Mouse (Mus musculus) E14TG2a.4 (cell line): Measurements from ENCODE around the gene Cib4.

Experiments used
- H3K27me3 ChIP-seq: 2 replicates; pipeline ENCODE4 v1.6.1; 2014; ENCODE audit warnings: low read length, control low read depth; ENCODE audit not compliant: insufficient read depth
- H3K36me3 ChIP-seq: 2 replicates; pipeline ENCODE4 v1.6.1; 2014; ENCODE audit warnings: low read length, control low read depth; ENCODE audit not compliant: insufficient read depth
- H3K4me1 ChIP-seq: replicated peaks from 2 replicates; pipeline ENCODE4 v1.6.1; 2014; ENCODE audit warnings: low read depth, low read length, control low read depth
- H3K4me3 ChIP-seq: replicated peaks from 2 replicates; pipeline ENCODE4 v1.5.1; 2014; ENCODE audit warnings: mild to moderate bottlenecking, low read length
- H3K9me3 ChIP-seq: 2 replicates; pipeline ENCODE4 v1.6.1; 2014; ENCODE audit warnings: low read length, control low read depth
- CTCF ChIP-seq: conservative IDR thresholded peaks from 2 replicates; pipeline ENCODE4 v1.5.1; 2014; ENCODE audit warnings: low read length
- NANOG ChIP-seq: IDR thresholded peaks from 2 replicates; pipeline ENCODE4 v1.6.1; 2014; ENCODE audit warnings: borderline replicate concordance, low read length, mixed read lengths
- POU5F1 ChIP-seq: IDR thresholded peaks from 2 replicates; pipeline ENCODE4 v1.6.1; 2014; ENCODE audit warnings: low read length, borderline replicate concordance

Gene Cib4

DNA sequence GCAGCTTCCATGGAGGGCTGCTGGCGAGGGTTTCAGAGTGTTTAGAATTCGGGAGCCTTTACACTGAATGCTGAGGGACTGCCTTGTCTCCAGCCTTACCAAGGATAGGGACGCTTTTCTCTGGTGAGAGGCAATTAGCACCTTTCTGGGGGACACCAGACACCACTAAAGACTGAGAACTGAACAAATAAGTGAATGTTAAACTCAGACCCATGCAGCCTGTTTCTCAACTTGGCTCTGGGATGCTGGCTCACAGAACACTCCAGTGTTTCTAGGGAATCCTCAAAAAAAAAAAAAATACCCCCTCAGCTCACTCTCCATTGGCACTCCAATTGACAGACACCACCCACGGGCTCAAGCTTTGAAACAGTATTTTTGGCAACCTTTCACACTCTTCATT is 16.7 kb downstream of the Cib4 start:
- Histone ChIP-seq H3K27me3 (peaks cover 24% of the 10 kb centered on the region; the same call in 1 of the 2 replicates), H3K4me3 (no peak overlapping the region), H3K4me1 (peaks cover 9% of the 10 kb centered on the region; the same call in 1 of the 2 replicates), H3K9me3 (no peaks in the 10 kb centered on the region), H3K36me3 (no peaks in the 10 kb centered on the region)
- TF ChIP-seq CTCF (no peak), NANOG (no peak), POU5F1 (no peak)

DNA sequence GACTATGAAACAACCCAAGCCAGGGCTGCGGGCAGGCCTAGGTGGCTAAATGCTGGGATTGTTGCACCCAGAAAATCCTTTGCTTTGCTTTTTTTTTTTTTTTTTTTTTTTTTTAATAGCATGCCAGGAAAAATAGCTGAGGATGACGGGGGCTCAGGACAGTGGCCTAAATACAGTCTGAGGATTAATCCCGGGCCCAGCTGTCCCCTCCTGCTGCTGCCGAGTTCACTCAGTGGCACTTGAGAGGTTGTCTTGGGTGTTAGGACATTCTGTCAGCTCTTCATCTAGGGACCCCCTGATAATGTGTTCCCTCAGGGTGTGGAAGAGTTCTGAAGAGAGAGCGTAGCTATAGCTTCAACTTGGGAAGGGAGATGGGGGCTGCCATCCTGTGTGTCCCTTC is 18.5 kb downstream of the Cib4 start:
- TF ChIP-seq CTCF (no peak), POU5F1 (no peak), NANOG (no peak)
- H3K9me3 ChIP-seq, result no peaks in the 10 kb centered on the region
- H3K36me3 ChIP-seq, result no peaks in the 10 kb centered on the region
- H3K4me1 ChIP-seq, result peaks cover 9% of the 10 kb centered on the region; the same call in 1 of the 2 replicates
- peaks cover 31% of the 10 kb centered on the region; the same call in 1 of the 2 replicates for H3K27me3 ChIP-seq
- no peak overlapping the region for H3K4me3 ChIP-seq

DNA sequence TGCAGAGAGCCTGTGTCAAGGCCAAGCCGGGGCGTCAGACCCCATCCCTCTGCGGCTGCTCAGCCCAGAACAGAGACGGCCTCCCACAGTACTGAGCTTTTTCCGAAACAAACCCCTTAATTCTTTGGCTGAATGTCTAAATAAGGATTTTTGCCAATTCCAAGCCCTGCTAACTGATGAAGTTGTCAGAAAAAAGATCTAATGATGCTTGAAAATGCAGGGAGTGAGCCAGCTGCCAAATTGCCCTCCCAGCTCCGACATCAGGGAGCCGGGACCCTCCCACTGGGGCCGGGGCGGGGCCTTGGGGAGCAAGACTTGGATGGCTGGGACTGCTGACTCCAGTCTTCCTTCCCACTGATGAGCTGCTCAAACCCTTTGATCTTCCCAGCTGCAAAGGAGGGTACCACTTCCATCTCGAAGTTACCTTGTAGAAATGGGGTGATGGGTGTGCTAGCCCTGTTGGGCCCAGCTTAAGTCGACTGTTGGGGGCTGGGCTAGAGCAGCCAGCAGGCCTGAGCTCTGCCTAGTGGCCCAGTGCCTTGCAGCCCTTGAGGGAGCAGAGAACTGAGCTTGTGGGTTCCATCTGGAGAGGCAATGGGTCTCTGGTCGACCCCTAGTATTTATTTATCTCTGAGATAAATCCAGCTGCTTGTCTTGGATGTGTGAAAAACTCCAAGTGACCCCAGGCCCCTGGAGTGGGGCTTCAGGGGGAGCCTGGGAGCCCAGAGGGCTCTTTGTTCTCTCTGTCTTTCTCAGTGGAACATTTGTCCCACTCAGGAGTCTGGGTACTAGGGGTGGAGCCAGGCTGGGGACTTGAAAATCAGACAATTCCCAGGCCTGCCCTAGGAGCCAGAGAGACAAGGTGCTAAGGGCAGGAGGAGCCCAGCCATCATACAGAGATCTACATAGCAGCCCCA is 19.5 kb downstream of the Cib4 start:
- no peaks in the 10 kb centered on the region for H3K9me3 ChIP-seq
- no peaks in the 10 kb centered on the region for H3K36me3 ChIP-seq
- H3K4me1 ChIP-seq, result peaks cover 9% of the 10 kb centered on the region; the same call in 1 of the 2 replicates
- no peak for TF ChIP-seq NANOG
- TF ChIP-seq CTCF, result no peak
- no peak for TF ChIP-seq POU5F1
- peaks cover 35% of the 10 kb centered on the region; the same call in 1 of the 2 replicates for H3K27me3 ChIP-seq
- H3K4me3 ChIP-seq, result no peak overlapping the region

DNA sequence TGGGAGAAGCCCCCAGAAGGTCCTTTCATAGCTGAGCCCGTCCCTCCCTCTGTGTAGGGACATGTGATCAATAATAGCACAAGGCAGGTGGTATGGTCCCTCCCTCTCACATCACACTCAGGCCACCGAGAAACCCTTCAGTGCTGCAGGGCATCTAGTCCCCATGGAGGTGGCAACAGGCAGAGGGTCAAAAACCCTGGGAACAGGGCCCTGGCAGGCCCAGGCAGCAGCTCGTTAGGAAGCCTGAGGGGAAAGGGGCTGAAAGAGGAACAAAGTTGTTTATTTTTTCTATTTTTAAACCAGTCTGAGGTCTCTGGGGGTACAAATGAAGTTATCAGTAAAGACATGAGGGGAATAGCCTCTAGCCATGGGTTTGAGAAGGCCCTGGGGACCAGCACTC is 21.4 kb downstream of the Cib4 start:
- H3K4me3 ChIP-seq, result no peak overlapping the region
- no peaks in the 10 kb centered on the region for H3K36me3 ChIP-seq
- H3K4me1 ChIP-seq, result peaks cover 17% of the 10 kb centered on the region
- TF ChIP-seq CTCF (no peak), NANOG (no peak), POU5F1 (no peak)
- no peaks in the 10 kb centered on the region for H3K9me3 ChIP-seq
- peaks cover 35% of the 10 kb centered on the region; the same call in 1 of the 2 replicates for H3K27me3 ChIP-seq

DNA sequence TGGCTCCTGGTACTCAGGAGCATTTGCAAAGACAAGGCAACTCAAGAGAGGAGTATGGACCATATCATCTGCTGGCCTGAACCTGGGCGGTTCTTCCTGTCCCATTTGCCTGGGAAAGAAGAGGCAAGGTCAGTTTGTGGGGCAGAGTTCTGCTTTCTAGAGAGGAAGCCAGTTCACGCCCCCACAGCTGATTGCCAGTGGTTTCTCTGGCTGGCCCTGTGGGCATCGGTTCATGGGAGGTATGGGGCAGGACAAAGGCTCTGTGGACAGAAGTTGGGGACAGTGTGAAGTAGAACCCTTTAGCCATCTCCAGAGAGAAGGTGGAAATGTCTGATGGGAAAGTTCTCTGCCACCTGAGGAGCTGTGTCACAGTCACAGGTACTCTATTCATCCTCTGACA is 22.5 kb downstream of the Cib4 start:
- H3K9me3 ChIP-seq, result no peaks in the 10 kb centered on the region
- H3K36me3 ChIP-seq, result no peaks in the 10 kb centered on the region
- TF ChIP-seq CTCF (no peak), POU5F1 (no peak), NANOG (no peak)
- H3K27me3 ChIP-seq, result peaks cover 33% of the 10 kb centered on the region; the same call in 1 of the 2 replicates
- H3K4me3 ChIP-seq, result no peak overlapping the region
- peaks cover 17% of the 10 kb centered on the region for H3K4me1 ChIP-seq

DNA sequence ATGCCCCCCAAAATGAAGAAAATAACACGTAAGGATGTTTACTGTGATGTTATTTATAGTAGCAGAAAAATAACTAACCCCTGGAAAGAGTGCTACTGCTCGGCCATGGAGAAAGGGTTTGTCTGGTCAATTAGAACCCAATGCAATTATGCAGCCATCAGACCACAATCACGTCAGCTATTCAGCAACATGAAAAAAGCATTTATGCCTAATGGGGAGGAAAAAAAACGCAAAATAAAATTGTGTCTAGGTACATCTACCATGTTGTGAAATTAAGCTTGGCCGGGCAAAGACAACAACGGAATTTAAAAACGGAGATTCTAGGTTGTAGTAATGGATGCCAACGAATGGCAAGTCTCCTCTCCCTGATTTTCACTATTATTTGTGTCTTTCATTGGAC is 23.2 kb downstream of the Cib4 start:
- no peak overlapping the region for H3K4me3 ChIP-seq
- H3K36me3 ChIP-seq, result no peaks in the 10 kb centered on the region
- peaks cover 17% of the 10 kb centered on the region for H3K4me1 ChIP-seq
- no peaks in the 10 kb centered on the region for H3K9me3 ChIP-seq
- no peak for TF ChIP-seq NANOG
- no peak for TF ChIP-seq POU5F1
- H3K27me3 ChIP-seq, result peaks cover 30% of the 10 kb centered on the region; the same call in 1 of the 2 replicates

DNA sequence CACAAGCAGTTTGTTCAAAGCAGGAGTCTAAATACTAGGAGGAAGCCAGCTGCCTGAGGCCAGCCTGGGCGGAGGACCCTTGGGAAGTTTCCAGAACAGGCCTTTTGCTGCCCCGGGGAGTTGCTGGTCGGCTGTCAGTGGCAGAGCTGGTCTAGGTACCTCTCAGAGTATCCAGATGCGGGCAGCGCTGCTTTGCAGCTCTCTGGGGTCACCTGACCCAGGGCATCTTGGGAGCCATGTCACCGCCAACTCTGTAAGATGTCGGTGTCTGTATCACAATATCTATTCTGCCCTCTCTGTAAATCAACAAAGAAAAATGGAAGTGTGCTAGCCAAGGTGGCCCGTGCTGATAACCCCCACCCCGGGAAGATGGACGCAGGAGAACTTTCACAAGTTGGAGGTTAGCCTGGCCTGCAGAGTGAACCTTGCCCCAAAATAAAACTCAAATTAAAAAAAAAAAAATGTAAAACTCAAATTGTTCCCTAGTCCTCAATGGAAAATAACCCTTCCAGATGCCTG is 25.4 kb downstream of the Cib4 start:
- H3K36me3 ChIP-seq, result no peaks in the 10 kb centered on the region
- no peak overlapping the region for H3K4me3 ChIP-seq
- H3K4me1 ChIP-seq, result peaks cover 8% of the 10 kb centered on the region; the same call in 1 of the 2 replicates
- H3K27me3 ChIP-seq, result peaks cover 21% of the 10 kb centered on the region; the same call in 1 of the 2 replicates
- no peaks in the 10 kb centered on the region for H3K9me3 ChIP-seq
- TF ChIP-seq NANOG (no peak), POU5F1 (no peak), CTCF (no peak)

DNA sequence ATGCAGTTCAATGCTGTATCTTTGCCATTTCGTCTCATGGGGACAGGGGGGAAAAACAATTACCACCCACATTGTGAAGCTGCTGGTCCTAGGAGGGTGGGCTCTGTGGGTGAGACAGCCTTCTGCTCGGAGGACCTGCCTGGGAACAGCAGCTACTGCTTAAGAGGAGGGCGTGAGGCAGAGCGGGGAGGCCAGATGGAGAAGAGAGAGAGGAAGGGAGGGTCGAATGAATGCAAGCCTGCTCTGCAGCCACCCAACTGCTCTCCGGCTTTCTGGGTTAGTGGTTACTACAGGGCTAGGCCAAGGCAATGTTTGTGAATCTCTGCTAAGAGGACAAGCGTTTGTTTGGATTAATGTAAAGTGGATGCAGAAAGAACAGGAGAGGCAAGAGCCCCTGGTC is 26.1 kb downstream of the Cib4 start:
- H3K27me3 ChIP-seq, result peaks cover 19% of the 10 kb centered on the region; the same call in 1 of the 2 replicates
- TF ChIP-seq POU5F1, result no peak
- TF ChIP-seq NANOG, result no peak
- TF ChIP-seq CTCF, result no peak
- peaks cover 8% of the 10 kb centered on the region; the same call in 1 of the 2 replicates for H3K4me1 ChIP-seq
- H3K36me3 ChIP-seq, result no peaks in the 10 kb centered on the region
- no peak overlapping the region for H3K4me3 ChIP-seq
- no peaks in the 10 kb centered on the region for H3K9me3 ChIP-seq
